Mouse (Mus musculus): Measurements from ENCODE around the gene Grik4.

DNA sequence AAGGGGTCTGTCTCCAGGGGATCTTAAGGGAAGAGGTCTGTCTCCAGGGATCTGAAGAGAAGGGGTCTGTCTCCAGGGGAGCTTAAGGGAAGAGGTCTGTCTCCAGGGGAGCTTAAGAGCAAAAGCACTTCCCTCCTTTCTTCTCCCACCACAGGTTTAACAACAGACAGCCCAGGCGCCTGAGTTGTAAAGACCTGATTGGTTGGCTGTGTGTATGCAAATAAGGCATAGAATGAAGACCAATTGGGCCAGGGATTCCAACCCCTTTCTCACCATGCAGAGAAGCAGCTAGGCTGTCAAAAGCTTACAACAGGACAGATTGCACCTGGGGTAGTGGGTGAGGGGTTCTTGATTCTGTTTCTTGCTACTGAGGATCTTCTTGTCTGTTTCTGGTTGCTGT lies 4.1 kb upstream of the Grik4 start:
- no peak for TF ChIP-seq POLR2A (IDR thresholded peaks at IDR 0.05; ENCODE audit: low read depth, low read length)
- TF ChIP-seq CTCF (IDR thresholded peaks at IDR 0.05; ENCODE audit: extremely low read depth, insufficient read length, insufficient replicate concordance, low read depth, low read length) = no peak
